Mouse (Mus musculus): ENCODE results near the gene Kmt5b. TPM values are rescaled to one million over a fixed set of nuclear protein-coding genes. Genes with fewer than 3 reads are reported as not detected.

Kmt5b gene
- total RNA-seq, 1 experiment from 2014 or later = 75.9 TPM

DNA sequence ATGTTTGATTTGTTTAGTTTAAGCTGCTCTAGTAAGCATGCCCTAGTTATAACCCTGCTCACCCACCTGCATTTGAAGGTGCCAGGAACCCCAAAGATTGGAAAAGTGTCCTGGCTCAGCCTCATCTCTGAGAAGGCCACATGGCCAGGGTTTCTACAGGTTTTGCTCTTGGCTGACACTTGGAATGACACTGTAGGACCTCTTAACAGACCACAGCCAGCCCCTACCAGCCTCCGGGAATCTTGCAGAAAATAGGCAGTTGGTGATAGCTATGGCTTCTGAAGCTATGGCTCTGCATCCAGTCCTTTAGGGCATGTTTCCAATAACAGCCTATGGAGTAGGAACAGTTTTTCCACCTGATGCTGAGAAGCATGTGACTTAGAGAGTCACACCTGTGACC, 77.6 kb downstream of the Kmt5b start:
- no peak for DNase-seq

DNA sequence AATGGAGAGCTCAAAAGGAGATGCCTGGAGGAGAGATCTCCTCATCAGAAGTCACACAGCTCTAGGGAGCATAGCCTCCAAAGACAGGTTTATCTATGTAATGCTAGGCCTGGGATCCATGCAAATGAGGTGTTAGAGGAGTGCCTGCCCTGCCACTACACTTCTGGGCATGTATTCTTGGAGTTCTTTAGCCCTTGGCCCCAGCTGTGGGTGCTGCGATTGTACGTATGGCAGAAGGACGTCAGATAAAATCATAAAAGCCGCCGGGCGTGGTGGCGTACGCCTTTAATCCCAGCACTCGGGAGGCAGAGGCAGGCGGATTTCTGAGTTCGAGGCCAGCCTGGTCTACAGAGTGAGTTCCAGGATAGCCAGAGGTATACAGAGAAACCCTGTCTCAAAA, 78.1 kb downstream of the Kmt5b start:
- no peak for DNase-seq

DNA sequence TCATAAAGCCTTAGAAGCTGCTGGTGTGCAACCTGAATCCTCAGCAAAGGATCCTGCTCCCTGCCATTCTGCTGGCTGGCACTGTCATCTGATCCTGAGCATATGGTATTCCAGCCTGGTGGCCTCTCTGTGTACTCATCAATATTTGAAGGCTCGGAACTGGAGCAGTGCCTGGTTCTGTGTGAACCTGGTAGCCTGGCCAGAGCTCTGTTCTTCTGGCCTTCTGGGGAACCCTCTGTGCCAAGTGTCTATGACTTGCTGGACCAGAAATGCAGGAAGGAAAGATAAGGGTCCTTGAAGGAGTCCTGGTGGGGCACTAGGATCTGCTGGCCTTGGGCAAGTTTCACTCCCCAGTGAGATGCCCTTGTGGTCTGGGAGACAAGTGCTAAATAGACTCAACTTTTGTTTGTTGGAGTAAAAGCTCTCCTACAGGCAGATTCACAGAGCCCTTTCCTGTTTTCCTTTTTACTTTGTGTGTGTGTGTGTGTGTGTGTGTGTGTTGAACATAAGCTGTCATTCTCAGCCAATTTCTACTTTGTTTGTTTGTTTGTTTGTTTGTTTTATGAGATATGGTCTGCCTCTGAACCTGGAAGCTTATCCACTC, 78.7 kb downstream of the Kmt5b start:
- no peak for DNase-seq

DNA sequence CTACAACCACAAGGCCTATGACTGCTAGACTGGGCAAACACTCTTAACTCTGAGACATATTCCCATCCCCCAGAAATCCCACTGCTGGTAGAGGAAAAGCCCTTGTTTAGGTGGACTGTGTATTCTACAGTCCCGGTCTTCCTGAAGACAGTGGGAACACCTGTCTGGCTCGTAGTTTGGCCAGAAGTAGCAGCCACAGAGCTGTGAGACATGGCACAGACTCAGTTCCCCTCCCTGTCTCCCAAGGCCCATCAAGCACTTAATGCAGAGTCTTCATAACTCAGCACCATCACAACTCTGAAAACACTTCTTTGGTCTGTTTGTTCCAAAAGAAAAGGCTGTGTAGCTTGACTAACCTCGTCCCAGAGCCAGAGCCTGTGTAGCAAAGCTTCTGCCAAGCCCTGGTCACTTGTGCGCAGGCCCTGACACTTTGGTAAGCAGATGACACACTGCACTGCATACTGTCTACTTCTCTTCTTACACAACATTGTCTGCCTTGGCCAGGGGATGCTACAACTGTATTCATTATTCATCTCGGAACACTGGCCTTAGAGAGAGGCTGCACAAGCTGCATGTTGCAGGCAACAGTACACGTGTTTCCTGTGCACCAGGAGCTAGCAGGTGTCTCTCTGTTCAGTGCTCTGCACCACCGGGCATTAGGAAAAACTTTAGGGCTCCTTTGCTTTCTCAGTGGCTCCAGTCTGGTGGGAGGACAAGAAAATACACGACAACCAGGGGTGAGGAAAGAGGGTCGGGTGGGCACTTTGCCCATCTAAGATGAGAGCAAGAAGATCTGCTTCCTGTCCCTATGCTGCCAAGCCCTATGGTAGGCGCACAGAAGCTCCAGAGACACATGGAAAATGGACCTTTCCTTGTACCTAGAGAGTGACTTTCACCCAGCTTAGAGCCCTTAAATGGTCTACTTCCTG, 79.7 kb downstream of the Kmt5b start:
- DNase-seq = peak; percentile 38

DNA sequence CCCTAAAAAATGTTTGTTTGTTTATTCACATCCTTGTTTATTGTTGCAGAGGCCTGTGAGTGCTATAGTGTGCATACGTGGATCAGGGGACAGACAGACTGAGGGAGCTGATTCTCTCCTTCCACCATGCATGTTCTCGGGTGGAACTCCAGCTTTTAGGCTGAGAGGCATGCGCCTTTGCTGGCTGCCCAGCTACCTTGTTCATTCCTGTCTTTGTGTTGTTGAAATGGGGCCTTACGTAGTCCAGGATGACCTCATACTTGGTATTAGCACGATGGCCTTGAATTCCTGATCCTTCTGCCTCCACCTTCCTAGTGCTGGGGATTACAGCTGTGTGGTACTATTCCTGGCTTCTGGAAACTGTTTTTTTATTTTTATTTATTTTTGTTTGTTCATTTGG, 80.5 kb downstream of the Kmt5b start:
- no peak for DNase-seq

DNA sequence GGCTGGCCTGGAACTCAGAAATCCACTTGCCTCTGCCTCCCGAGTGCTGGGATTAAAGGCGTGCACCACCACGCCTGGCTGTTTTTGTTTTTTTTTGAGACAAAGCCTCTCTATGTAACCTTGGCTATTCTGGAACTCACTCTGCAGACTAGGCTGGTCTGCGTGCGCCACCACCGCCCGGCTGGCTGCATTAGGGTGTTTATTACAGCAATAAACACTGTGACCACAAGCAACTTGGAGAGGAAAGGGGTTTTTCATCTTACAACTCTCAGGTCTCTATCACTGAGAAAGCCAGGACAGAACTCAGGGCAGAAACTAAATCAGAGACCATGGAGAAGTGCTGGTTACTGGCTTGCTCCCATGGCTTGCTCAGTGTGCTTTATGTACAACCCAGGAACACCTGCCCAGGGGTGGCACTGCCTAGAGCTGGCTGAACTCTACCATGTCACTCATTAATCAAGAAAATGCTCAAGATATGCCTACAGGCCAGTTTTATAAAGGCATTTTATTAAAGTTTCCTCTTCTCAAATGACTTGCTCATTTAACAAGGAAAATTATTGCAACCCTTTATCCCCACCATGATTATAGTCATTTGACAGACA, 81.1 kb downstream of the Kmt5b start:
- DNase-seq = no peak

DNA sequence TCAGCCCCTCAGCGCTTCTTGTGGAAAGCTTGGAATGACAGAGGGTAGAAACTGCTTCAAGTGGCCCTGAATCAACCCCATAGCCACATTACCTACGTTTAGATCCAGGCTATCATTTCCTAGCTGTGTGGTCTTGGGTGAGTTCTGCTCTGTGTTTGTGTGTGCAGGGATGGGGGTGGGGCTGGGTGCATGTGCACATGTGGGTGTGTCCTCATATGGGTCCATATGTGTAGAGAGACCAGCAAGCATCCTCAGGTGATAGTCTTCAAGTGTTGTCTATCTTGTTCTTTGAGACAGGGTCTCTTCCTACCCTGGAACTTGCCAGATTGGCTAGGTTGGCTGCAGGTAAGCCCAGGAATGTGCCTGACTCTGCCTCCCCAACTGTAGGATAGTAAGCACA, 82.0 kb downstream of the Kmt5b start:
- DNase-seq = no peak

DNA sequence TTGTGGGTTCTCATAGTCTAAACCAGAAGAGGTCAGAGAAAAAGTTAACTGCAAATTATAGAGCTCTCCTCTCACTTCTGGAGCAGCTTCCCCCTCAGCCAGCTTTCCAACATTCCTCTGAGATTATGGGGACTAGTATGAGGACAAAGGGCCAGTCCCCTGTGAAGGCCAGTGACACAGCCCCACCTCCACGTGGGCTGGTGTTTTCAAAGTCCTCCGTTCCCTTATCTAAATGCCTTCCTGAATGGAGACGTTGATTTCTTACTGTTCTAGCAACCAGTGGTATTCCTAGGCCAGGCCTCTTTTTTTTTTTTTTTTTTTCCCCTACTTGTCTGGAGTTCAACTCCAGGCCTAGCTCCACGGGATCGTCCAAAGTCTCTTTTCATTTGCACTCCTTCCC, 82.9 kb downstream of the Kmt5b start:
- DNase-seq = no peak

DNA sequence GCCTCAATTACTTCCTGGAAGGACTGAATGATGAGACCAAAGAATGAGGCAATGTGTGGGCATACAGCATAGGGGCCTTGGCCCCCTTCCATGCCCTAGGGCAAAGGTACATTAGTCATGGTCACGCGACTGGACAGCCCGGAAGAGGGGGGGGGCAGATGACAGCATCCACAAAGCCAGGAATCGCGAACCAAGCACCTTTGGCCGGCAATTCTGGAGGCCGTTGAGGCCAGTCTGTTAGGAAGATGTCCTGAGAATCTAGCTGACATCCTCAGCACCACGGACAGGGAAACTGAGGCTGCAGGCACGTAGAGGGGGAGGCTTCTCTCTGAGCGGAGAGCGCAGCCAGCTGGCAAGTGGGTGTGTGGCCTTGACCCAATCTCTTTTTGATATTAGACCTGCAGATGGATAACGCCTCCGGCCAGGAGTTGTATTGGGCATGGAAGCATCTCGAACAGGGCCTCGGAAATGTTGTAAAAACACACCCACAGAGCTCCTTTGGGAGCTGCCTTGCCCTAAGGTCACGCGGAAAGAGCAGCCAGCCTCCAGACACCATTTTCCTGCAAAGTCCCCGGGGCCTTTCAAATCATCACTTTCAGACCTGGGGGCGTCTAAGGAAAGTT, 83.7 kb downstream of the Kmt5b start:
- peak; percentile 71 for DNase-seq

DNA sequence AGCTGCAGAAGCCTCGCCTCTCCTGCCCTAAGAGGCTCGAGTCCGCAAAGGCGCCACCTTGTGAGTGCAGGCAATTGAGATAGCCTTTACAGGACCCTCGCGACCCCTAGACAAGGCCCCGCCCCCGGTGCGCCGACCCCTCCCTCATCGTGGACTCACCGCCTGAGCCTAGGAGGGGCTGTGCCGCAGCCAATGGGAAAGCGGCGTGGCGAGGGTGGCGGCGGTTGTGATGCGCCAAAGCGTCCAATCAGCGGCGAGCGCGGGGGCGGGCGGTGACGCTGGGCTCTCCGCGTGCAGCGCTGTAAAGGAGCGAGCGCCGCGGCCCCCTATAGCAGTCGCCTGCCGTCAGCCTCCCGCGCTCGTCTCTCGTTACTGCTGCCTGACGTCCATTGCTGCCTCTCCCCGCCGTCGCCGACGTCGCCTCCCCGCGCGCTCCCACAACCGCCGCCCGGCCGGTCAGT, 84.3 kb downstream of the Kmt5b start, which contains the start of gene Chka:
TSS of gene Chka (plus strand) at position 272 of the 461 bp plus-strand sequence.
- DNase-seq = peak; percentile 98

DNA sequence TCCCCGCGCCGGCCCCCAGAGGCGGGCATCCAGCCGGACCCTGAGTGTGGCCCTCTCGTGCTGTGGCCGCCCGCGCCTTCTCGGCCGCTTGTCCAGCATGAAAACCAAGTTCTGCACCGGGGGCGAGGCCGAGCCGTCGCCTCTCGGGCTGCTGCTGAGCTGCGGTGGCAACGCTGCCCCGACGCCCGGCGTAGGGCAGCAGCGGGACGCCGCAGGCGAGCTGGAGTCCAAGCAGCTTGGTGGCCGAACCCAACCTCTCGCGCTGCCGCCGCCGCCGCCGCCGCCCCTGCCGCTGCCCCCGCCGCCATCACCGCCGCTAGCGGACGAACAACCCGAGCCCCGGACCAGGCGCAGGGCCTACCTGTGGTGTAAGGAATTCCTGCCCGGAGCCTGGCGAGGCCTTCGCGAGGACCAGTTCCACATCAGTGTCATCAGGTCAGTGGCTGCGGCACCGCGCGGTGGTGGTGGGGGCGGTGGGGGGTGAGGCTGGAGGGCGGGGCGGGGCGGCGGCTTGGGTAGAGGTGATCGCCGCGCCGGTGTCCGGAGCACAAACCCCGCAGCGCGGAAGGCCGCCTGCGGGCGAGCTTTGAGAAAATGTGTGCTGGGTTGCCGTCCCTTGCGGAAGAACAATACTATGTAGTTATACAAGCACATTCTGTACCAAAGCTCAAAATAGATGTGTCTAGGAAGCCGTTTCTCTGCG, 84.9 kb downstream of the Kmt5b start:
- DNase-seq = peak; percentile 59

DNA sequence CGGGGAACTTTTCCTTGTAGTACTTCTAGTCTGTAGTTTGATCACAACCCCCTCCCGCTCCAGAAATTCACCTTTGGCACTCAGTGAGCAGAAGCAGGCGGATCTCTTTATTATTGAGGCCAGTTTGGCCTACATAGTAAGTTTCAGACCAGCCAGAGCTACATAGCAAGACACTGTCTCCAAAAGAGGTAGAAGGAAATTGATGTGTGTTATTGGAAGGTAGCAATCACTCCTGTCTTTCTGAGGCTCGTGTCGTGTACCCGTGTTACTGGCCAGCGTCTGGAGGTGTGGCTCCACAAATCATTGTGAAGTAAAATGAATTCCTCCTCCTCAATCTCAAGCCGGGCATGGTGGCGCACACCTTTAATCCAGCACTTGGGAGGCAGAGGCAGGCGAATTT, 85.9 kb downstream of the Kmt5b start:
- DNase-seq = no peak

DNA sequence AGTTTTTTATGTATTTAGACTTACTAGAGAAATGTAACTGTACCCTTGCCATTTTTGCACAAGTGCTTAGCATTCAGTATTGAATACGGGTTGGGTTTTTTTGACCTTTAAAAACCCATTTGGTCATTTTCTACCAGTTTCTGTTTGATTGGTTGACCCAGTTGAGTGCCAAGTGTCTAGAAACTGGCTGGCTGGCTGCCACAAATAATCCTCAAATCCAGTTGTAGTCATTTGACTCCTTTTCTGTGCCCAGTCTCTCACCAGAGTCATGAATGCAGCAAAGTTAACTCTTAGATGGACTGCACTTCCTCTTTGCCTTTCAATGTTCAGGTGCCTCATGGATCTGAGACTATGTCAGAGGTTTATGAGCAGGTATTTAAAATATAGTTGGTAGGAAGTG, 86.7 kb downstream of the Kmt5b start:
- DNase-seq = peak; percentile 62

DNA sequence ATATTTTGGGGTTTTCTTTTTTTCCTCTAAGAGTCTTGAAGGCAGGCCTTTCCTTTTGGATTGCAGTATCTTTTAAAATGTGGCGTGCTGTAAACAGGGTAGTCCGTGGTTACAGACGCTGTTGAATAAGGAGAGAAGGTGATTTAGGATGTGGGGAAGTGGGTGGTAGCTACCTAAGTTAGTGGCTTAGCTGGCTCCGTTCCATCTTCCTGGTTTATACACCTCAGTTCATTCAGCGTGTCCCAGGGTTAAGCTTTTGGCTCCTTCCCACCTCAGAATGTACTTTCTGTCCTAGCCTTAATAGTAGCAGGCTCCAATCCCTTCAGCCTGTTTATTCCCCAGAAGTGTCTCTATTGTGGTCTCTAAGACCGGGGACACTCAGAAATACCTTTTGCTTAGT, 87.9 kb downstream of the Kmt5b start:
- no peak for DNase-seq

DNA sequence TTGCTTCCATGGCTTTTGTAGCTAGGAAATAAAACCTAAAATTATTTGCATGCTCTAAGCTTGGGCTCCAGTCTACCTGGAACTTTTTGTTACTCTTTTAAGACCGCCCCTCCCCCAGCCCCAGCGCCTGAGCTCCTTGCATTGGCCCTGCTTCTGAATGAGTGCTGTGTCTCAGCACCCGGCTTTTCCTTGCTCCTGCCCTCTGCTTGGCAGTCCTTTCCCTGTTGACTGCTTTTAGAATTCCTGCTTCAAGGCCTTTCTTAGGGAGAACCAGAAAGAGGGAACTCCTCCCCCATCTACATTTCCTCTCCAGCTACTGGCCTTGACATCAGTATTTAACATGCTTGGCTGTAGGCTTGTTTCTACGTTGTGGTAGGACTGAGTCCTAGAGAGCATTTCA, 88.4 kb downstream of the Kmt5b start:
- DNase-seq = peak; percentile 29

DNA sequence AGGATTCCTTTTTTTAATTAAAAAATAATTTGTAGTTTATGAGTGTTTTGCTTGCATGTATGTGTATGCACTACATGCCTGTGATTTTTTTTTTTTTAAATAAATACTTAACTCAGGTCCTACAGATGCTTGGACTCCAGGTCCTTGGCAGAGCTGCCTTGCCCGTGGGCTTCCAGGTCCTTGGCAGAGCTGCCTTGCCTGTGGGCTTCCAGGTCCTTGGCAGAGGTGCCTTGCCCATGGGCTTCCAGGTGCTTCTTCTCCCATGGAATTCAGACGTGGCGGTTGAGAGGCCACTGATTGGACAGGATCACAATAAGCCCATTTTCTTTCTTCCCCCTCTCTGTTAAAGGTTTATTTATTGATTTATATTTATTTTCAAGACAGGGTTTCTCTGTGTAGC, 90.0 kb downstream of the Kmt5b start:
- no peak for DNase-seq

DNA sequence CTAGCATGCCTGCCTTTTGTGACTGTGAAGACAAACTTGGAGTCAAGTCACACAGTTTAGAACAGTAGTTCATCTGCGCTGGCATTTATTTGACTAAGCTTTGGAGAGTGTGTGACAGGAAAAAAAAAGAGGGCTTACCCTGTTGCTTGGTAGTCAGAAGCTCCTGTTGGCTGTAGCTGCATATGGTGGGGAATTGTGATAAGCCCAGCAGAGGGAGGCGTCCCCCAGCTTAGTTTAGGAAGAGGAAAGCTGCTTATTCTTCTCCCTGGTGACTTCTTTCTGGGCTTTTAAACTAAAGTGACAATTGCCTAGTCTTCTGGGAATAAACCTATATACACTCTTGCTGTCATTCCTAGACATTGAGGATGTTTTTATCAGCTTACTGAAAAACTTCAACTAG, 95.5 kb downstream of the Kmt5b start:
- DNase-seq = no peak

DNA sequence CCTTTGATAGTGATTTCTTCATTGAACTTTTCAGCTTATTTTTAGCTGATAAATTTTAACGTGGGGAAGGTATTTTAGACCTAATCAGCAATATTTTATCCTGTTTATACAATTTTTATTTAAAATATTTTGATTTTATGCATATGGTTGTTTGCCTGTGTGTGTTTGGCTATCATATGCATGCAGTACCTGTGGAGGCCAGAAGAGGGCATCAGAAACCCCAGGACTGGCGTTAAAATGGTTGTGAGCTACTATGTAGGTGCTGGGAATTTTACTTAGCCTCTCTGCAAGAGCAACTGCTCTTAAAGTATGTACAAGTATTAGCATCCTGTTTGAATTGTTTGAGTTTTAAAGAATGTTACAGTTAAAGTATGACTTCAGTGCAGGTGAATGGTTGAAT, 97.7 kb downstream of the Kmt5b start:
- DNase-seq = no peak
